Mouse (Mus musculus): ENCODE measurements around the gene Ppm1l.
"Not testable (repeated sequence)": the region's sequence is repeated elsewhere in the genome, so short reads cannot be mapped to it uniquely, and the experiment has no call there.

Gene Ppm1l

DNA sequence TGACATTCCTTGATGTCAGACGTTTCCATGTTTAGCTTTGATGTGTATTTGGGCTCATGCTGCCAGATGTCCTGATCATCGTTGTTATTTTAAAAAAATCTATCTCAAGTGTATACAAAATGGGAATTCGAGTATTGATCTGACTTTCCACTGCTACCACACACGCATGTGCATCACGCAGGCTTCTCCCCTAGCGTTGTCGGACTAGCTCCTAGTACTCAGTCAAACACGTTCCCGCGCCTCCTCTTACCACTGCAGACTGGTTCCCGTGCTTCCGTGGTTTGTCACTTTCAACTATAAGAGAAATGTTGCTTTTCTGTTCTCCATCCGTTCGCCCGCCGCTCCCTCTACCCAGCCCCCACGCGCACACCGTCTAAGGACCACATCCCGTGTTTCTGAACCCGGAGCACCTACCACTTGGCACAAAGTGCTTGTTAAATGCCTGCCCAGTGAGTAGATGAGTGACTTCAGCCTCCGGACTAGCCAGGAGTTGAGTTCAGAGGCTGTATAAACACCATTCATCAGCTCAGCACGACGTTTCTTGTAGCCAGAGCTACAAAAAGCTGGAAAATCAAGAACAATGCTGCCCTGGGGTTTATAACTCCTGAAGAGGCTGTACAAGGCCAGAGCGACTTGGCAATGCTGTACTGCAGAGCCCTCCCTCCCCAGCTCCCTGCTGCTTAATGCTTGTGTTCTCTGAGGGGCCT lies 219.4 kb downstream of the Ppm1l start:
- DNase-seq (ENCODE audit: low spot score in 2 of 2): no peak

DNA sequence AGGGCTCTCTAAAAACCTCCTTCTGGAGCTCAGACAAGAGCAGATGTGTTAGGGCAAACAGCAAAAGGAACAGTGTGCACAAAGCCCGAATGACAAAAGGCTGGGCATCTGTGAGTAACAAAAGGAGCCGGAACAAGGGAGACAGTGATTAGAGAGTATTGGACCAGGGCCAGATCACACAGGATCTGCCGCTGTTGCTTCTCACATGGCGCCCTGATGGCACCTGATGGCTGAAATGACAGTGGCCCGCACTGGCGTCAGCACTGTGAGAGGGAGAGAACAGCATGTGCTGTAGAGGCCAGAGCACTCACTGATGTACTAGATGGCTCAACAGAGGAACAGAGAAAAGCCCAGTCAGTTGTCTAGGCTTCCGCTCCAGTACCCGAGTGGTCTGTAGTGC lies 226.3 kb downstream of the Ppm1l start:
- no peak for DNase-seq (ENCODE audit: low spot score in 2 of 2)

DNA sequence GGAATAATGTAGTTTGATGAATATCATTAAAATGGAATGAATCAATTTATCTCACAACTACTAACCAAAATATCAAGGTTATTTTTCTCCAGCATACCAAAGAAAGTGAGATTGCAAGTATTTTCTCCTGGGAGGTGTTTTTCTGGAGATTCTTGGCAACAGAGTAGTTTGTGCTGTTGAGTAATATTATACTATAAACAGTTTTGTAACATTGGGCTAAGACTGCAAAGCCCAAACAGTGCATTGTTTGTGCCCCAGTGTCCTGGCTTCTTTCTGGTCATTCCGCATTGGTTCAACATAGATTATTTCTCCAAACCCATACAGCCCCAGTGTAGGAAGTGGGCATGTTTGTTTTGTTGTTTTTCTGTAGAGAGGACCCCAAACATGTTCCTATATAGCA lies 227.1 kb downstream of the Ppm1l start:
- no peak for DNase-seq (ENCODE audit: low spot score in 2 of 2)

DNA sequence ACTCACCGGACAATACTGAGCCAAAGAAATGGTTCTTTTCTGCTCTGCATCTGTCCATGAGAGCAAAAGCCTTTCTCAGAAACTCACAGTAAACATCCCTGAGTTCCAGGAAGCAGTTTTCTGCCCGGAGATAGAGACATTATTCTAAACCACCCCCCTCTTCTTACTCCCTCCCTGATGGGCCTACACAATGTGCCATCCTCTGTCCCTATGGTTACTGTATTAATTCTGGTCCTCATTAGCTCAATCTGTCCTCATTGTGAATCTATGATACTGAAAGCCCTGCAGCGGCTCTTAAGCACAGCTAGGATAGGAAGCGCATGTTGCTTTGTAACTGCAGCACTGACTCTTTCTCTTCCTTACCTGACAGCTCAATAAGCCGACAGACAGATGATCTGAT lies 228.4 kb downstream of the Ppm1l start:
- no peak for DNase-seq (ENCODE audit: low spot score in 2 of 2)

DNA sequence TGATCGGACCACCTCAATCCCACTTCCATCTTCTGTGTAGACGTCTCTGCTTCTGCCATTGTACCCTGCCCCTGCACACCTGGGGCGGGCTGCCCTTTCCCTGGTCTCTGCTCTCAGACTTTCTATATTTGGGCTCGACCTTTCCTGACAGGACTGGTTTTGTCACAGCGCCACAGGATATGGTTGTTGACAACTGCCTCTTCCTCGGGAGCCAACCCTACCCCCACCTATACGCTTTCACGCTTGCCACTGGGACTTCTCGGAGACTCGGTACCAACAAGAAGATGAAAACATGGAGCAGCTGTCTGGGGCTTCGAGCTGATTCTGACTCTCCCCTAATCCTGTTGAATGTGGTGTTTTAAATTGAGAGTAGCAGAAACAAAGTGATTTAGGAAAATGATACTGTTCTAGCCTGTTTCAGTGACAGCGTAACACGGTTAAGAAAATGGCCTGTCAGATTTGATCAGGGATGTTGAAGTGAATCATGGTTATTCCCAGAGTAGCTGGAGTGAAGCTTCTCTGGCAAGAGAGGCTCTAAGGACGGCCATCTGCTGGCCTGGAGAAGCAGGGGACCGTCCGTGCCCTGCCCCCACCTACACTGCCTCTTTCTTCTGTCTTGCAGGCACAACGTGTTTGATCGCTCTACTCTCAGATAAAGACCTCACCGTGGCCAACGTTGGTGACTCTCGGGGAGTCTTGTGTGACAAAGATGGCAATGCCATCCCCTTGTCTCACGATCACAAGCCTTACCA lies 232.2 kb downstream of the Ppm1l start:
- no peak for DNase-seq (ENCODE audit: low spot score in 2 of 2)

DNA sequence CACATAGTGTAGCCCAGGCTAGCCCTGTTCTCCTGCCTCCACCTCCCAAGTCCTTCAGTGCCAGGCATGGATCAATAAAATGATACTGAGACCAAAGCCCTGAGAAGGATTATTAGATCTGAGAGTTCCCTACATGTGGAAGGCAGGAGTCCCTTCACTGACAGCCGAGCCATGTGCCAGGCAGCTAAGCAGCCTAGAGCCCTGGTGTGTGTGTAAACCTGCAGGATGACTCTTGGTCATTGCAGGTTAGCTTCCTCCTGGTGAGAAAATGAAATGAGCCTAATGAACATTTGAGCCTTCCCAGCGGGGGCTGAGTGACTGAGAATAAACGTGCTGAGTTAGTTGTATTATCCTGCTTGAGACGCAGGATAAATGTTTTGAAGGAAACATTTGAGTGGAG lies 232.9 kb downstream of the Ppm1l start:
- no peak for DNase-seq (ENCODE audit: low spot score in 2 of 2)

DNA sequence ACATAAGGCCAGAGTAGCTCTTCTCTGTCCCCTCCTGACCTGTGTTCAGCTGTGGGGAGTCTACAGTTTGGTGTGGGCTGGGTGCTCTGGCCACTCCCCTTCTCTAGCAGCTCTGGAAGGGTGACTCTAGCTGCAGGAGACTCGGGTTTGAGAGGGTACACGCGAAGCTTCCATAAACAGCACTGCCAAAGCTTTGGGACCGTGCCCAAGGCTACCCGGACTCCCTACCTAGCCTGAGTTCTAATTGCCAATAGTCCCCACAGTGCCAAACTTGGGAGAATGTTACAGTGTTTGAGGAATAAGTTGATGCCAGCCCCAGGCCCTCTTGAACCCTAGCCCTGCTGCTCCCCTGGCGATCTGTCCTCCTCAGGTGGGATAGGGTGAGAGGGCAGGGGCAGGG lies 238.8 kb downstream of the Ppm1l start:
- DNase-seq (ENCODE audit: low spot score in 2 of 2): no peak

DNA sequence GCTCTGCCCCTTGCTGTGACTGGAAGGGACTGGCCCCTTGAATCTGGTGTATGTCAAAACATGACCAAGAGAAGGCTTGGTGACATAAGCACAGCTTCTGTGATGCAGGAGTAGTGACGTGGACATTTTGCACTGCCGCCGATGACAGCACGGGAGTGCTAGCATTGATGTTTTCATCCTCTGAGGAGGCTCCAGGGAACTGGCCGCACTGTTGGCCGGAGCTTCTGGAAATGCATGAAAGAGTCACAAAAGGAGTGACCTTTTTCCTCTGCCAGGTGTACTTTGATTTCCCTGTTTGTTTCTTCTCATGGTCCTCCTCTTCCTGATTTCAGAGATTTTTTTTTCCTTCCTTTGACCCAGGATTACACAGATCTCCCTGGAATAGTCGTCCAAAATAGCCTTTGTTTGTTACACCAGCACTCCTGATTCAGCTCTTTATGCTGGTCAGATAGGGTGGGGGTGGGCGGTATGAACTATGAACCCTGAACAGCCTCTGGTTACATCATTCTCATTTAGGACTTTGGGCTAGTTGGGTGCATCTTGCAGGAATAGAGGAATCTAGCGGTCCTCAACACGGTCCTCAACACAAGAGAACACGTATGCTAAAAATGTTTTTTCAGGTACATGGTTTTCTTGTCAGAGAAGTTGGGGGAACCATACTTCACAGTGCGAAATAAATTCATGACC lies 239.6 kb downstream of the Ppm1l start:
- DNase-seq (ENCODE audit: low spot score in 2 of 2): no peak

DNA sequence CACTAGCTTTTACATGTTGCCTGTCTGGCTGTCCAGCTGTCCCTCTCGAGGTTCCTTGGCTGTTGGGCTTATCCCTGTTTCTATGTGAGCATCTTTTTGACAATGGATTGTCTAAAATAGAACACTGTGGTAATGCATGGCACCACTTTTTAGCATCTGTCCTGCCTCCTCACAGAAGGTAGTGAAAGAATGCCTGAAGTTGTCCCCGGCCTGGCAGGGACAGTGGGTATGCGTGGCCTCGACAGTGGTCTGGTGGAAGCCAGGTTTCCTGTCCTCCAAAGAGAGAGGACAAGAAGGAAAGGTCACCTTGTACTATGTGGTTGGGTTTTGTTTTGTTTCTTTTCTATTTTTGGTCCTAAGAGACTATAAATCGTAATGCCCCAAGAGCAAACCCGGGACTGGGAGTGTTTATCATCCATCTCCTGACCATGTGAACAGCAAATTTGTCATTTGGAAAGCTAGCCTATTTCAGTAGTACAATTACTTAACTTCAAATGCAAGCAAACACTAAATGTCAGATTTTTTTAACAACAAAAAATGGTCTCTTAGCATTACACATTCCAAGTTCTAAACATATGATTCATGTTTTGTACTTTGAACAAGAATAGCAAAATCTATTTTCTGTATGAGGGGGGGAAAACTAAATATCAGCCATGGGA lies 242.8 kb downstream of the Ppm1l start:
- DNase-seq (ENCODE audit: low spot score in 2 of 2): no peak

DNA sequence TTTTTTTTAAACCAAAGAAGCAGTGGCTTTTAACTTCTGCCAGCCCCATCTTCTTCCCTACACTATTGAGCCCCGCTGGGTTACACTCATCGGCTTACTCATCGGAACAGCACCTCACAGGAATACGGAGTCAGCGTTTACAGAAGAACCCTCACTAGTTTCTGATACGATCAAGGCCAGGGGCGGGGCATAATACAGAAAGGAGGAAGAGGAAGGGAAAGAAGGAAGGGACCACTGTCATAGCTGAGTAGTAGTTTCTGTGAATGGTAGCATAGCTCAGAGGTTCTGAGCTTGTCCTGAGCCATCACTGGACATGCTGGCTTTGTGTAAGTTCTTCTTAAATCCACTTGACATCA lies 243.3 kb downstream of the Ppm1l start:
- DNase-seq (ENCODE audit: low spot score in 2 of 2): no peak

DNA sequence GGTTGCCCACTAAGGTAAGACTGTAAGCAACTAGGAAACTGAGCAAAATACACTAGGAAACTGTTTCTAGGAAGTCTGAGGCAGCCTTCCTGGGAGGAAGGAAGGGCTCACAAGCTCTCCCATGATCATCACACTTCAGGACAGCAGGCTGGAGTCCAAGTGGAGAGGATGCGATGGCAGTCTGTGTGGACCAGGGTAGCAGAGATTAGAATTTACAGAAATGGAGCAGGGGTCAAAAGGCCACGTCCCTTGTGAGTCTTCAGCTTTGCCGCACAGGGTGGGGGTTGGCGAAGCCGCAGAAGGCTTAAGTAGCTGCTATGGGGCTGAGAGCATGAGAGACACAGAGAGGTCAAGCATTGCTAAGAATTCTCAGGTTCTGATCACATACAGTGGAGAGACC lies 245.0 kb downstream of the Ppm1l start:
- no peak for DNase-seq (ENCODE audit: low spot score in 2 of 2)

DNA sequence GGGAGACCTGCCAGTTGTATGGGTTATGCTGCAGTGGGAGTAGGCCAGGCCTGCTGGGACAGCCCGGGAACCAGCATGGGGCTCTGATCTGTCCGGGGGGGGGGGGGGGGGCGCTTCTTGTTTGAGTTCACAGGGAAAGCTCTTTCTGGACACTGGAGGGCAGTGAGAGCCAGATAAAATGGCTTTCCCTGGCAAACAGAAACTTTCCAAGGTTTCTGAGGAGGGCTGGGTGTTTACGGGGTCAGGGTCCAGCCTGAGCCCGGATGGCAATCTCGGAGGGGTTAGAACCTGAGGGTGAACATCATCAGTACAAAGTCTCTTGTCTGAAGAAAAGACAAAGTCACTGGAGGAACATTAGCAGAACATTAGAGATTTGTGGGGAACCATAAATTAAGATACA lies 246.7 kb downstream of the Ppm1l start:
- no peak for DNase-seq (ENCODE audit: low spot score in 2 of 2)

DNA sequence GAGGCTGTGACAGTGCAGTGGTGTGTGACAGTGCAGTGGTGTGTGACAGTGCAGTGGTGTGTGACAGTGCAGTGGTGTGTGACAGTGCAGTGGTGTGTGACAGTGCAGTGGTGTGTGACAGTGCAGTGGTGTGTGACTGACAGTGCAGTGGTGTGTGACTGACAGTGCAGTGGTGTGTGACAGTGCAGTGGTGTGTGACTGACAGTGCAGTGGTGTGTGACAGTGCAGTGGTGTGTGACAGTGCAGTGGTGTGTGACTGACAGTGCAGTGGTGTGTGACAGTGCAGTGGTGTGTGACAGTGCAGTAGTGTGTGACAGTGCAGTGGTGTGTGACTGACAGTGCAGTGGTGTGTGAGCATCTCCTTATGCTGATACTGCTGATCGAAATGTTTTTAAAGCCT lies 248.9 kb downstream of the Ppm1l start:
- DNase-seq (ENCODE audit: low spot score in 2 of 2): not testable (repeated sequence)

DNA sequence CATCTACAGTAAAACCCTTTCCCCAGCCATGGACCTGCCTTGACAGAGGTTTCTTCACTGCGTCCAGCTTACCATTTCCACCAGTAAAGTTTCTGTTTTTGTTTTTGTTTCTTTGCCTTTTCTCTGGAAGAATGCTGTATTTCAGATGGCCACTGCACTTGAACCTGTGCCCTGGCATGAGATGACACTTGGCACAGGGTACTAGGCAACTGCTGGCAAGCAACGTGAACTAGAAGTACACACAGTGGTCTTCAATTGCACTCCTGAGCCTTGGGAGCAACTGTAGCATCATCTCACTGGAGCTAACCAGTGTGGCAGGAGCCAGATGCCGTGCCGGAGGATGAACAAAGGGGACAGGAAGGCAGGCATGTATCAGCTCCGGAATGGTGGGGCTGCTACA lies 255.9 kb downstream of the Ppm1l start:
- DNase-seq (ENCODE audit: low spot score in 2 of 2): no peak

DNA sequence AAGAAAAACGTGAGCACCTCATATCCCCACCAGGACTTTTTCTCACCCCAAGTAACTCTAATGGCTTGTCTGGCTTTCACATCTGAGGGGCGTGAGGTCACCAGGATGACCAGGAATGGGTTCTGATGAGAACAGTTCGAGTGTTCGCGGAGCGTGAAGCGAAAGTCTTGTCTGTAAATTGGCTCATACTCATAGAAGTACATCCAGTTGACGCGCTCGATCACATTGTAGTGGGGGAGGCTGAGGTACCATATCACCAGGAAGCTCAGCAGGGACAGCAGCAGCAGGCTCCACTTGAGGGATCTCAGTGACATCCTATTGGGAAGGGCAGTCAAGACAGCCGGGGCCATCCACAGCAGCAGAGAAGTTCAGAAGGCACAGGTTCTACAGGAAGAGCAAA lies 258.9 kb downstream of the Ppm1l start:
- no peak for DNase-seq (ENCODE audit: low spot score in 2 of 2)

DNA sequence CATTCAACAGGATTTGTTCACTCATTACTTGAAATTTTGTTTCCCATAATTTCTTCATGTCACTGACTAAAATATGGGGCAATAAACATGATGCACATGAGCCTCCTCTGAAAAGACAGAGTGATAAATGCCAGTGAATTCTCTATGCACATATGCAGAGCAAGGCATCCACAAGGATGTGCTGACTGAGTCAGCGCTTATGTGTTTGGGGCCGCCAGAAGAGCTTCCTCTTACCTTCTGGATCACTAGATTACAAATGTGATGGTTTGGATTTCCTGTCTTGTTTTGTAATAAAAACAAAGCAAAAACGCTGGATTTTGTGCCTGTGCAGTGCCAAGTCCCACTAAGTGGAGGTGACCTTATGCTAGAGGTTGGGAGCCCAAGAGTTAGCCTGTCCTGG lies 260.1 kb downstream of the Ppm1l start:
- DNase-seq (ENCODE audit: low spot score in 2 of 2): no peak

DNA sequence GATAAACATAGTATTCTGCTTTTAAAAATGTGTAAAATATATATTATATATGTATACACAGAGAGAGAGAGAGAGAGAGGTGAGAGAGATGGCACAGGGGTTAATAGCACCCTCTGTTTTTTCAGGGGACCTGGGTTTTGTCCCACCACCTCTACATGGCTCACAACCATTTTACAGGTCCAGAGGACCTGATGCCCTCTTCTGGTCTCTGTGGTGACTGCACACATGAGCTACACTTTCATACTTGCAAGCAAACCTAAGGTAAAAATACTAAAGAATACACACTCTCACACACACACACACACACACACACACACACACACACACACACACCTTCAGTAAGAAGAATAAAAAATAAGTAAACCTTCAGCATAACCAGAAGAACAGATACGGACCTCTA lies 262.1 kb downstream of the Ppm1l start:
- DNase-seq (ENCODE audit: low spot score in 2 of 2): no peak

DNA sequence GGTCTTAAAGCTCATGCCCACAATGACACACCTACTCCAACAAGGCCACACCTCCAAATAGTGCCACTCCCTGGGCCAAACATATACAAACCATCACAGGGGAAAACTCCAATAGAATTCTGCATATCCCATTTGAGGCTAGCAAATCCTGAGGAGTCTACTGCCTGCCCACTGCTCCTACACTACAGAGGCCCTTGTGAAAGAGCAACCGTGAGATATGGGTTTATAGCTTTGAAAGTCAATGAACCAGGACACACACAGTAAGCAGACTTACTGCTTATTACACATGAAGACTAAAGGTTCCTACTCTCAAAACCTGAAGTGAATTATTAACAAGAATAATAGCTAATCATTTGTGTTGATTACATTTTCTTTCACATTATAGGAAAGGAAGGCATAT lies 267.1 kb downstream of the Ppm1l start:
- DNase-seq (ENCODE audit: low spot score in 2 of 2): no peak

DNA sequence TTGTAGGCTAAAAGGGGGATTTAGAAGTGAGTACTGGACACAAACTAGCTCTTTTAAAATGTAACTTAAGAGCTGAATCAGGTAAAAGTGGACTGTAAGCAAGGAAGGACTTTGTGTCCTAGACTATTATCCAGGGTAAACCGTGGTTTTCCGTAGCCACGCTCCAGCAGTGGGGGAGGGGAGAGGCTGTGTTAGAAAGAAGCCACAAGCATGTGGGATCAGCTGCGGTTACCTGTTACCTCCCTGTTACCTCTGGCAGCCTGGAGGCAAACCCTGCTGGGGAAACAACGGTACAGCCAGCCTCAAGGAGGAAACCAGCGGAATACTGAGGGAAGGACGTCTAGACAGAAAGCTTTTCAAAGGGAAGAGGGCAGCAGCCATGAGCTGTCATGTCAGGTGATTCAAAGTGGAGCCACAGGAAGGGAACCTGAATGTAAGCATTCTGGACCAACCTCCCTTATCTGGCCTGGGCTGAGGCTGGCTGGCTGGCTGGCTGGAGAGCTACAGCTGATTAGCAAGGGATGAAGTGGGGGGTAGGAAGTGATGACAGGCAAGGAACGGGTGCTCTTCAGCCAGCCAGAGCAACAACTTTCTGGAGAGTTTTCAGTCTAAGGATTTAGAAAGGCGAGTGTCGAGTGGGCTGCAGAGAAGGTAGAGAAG lies 271.6 kb downstream of the Ppm1l start:
- no peak for DNase-seq (ENCODE audit: low spot score in 2 of 2)

DNA sequence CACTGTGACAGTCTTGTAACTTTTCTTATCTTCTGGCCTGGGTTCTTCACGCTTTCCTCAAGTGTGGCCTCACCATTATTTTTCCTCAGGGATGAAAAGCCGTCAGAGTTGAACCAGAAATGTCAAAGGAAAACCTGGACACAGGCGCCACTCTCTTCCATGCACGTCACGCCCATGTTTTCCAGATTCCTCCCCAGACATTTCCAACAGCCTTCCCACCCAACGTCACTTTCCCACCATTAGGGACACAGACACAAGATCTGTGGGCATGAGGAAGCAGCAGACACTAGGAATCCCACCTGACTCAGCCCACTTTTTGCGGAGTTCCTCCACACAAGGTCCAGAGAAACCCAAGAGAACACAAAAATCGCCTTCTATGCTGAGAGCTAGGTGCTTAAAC lies 276.8 kb downstream of the Ppm1l start:
- no peak for DNase-seq (ENCODE audit: low spot score in 2 of 2)

DNA sequence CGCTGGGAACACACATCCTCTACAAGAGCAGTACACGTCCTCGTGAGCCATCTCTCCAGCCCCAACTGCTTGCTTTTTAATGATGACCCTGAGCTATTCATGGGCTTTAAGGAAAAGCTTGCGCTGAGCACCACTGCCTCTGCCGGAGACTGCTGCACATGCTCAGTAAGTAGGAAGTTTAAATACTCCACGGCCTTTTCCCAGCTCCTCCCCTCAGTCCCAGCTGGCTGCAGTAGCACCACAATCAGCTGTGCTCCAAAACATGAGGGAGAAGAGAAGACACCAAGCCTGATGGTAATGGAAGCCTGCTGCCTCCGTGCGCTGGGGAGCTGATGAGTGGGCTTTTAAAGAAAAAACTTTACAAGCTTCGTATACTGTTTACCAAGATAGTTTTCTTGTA lies 277.4 kb downstream of the Ppm1l start:
- DNase-seq (ENCODE audit: low spot score in 2 of 2): no peak

DNA sequence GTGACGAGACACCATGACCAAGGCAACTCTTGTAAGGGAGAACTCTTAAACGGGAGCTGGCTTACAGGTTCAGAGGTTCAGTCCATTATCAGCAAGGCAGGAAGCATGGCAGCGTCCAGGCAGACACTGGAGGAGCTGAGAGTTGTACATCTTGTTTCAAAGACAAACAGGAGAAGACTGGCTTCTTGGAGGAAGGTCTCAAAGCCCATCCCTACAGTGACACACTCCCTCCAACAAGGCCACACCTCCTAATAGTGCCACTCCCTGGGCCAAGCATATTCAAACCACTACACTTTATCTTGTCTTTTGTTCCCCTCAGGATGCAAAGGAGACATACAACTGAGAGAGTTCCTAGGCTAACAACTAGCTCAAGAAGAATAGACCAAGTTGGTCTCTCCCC lies 279.5 kb downstream of the Ppm1l start:
- no peak for DNase-seq (ENCODE audit: low spot score in 2 of 2)
